11 mouse cellular contexts compared by ENCODE assay signal in the genomic region with DNA sequence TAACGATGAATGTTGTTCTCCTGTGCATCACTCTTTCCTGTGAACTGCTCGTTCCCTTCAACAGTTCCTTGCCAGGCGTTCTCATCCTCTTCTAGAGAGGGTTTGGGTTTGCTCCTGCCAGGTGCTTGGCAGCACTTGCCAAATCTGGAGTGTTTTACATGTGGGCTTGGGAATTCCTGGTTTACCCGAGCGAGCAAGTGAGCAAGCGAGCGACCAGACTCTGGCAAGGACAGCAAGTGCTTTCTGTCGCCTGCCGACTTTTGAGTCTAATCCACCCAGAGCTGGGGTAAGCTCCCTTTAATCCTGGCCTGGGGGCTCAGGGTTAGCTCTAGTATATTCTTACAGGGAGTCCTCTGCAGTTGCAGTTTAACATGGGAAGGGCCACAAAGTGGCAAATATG.
DNase-seq lines count a peak whose midpoint lies in the region; ATAC-seq lines count a peak whose summit lies in the region.
"Had no signal": no experiment of that assay in that cellular context is flagged by ENCODE, and none has a peak within 500 bp of the region (broad histone marks: within the 10 kb centered on the region; RNA-seq: fewer than 3 reads in every experiment).

No protein-coding gene starts in this region.

- no peaks in the 10 kb centered on the region for H3K9me3 ChIP-seq in limb, embryonic 13.5 days

- H3K36me3 ChIP-seq in limb, embryonic 13.5 days = no peaks in the 10 kb centered on the region

- intact Hi-C loops in heart, postnatal 10 days (cut with DNase I) = no loop called here
- intact Hi-C loops in heart, postnatal 25 days (cut with DNase I) = loop anchor here (5.0 kb wide), 1 partner anchor 42 kb away; no protein-coding TSS in a partner anchor

- H3K4me3 ChIP-seq in limb, embryonic 13.5 days = no peak overlapping the region
- H3K4me3 ChIP-seq: layer of hippocampus, adult 2 months had no signal

- peaks cover 31% of the 10 kb centered on the region for H3K4me1 ChIP-seq in limb, embryonic 13.5 days

- 41% methylated on average over 9 of the region's 9 CpGs for WGBS in limb, embryonic 13.5 days

- no peaks in the 10 kb centered on the region for H3K27me3 ChIP-seq in limb, embryonic 13.5 days

- H3K9ac ChIP-seq in limb, embryonic 13.5 days = no peak overlapping the region

- H3K27ac ChIP-seq in limb, embryonic 13.5 days = peak overlapping the region; percentile 48; the same call in 1 of the 2 replicates
- H3K27ac ChIP-seq: layer of hippocampus, adult 2 months had no signal

- DNase-seq in heart, postnatal 10 days = peak; percentile 57
- DNase-seq in heart, postnatal 25 days (ENCODE audit: low spot score) = no peak
- DNase-seq in retina, adult 2 months (ENCODE audit: low read depth, low spot score) = peak; percentile 25
- no peak for DNase-seq in retina, embryonic 14.5 days (ENCODE audit: low spot score)
- DNase-seq in retina, postnatal 1 day = peak; percentile 77
- DNase-seq in spleen, adult 12 weeks (ENCODE audit: low spot score) = no peak
- no peak for DNase-seq in urinary bladder, postnatal 14 days (ENCODE audit: low spot score)
- DNase-seq: cerebellum, postnatal 25 days; gastrocnemius, postnatal 14 days had no signal

- ATAC-seq in limb, embryonic 13.5 days (ENCODE audit: low FRiP score, low read depth) = no peak

- H3K4me2 ChIP-seq in limb, embryonic 13.5 days (replicated peaks) = no peak overlapping the region; the same call in 1 of the 2 replicates

Comparison
In these comparisons a context has a peak if more than half of its experiments do, and no peak if none do; other contexts are left out.
1. DNase-seq: peak in heart, postnatal 10 days (2 of 2), retina, adult 2 months (single experiment) and retina, postnatal 1 day (single experiment); none in heart, postnatal 25 days (single experiment), retina, embryonic 14.5 days (single experiment), spleen, adult 12 weeks (single experiment) and urinary bladder, postnatal 14 days (single experiment).